Mouse (Mus musculus) central nervous system, embryonic 18 days (tissue): Measurements from ENCODE around the gene Drp2. TPM values are rescaled to one million over a fixed set of nuclear protein-coding genes. Genes with fewer than 3 reads are reported as not detected.

ENCODE experiments used
- polyA plus RNA-seq: library from polyadenylated mRNA; depleted of rRNA; stranded (reverse); fragments of >200 nt; gene quantifications from 2 replicates; pipeline ENCODE4 v1.2.3, GENCODE M21; 2012; rRNA removed

The Drp2 gene
- polyA plus RNA-seq = 33.9 and 38.0 TPM in 2 replicates

DNA sequence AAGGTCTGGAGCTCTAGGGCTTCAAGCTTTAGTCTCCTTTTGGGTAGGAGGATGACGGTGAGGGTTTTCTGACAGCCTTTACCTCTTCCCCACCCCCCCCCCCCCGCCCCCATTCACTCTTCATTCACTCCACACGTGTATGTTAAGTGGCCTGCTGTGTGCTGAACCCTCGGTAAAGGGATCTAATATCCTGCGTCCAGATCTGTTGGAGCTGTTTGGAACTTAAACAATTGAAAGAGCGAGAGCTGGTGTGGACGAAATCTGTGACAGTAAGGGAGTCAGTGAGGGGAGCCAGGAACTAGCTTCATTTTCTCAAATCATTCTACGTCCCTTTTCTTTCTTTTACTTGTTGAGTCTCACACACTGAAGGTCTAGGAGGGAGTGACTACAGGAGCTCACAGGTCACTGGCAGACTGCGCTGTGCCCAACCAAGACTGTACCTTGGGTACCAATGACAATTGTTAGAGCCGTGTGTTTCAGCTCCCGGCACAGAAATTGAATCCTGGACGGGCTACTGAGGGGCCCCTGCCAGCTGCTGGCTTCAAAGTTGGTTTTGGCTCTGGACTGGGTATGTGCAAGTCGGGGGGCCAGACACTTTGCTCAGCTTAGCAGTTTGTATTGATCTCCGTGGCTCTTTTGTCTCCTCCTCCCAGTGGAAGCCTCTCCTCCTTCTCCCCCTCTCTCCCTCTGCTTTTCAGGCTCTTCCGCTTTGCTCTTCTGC lies at the start of gene Drp2:
TSS of gene Drp2 (plus strand) at position 689 of the 721 bp plus-strand sequence.

DNA sequence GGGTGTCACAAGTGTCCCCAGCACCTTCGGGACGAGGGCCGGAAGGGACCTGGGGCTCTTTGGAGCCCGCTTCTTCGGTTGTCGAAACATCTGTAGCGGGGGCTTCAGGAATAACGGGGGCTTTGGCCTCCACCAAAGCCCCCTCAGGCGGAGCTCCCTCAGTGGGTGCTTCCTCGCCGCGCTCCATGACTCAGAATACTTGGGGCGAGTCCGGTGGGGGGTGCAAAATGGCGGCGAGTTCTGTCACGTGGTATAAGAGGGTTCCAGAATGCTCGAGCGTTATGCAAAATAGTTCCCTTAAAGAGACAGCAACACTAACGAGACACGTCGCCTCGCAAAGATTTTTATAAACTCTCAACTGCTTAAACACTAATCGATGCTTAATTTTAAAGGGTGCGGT lies 71.9 kb downstream of the Drp2 start, which contains the start of gene Taf7l:
TSS of gene Taf7l (minus strand) at position 201 of the 400 bp plus-strand sequence.

Other genes starting within 250 kb of the Drp2 start
- gene Xkrx, start 242.5 kb upstream of the Drp2 start, polyA plus RNA-seq = 0.95 TPM in 2 replicates
- not detected in 2 replicates for gene Arl13a, start 217.1 kb upstream of the Drp2 start, polyA plus RNA-seq
- gene Nox1, start 182.6 kb upstream of the Drp2 start, polyA plus RNA-seq = 0.04 and 0.09 TPM in 2 replicates
- gene Trmt2b, start 127.6 kb upstream of the Drp2 start, polyA plus RNA-seq = 4.4 and 4.7 TPM in 2 replicates
- 83.4 and 102 TPM in 2 replicates for gene Tmem35a, start 109.3 kb upstream of the Drp2 start, polyA plus RNA-seq
- gene Cenpi, start 96.5 kb upstream of the Drp2 start, polyA plus RNA-seq = 3.4 and 4.7 TPM in 2 replicates
- 0.07 and 0.23 TPM in 2 replicates for gene Taf7l, start 71.9 kb downstream of the Drp2 start, polyA plus RNA-seq
- gene Timm8a1, start 137.3 kb downstream of the Drp2 start, polyA plus RNA-seq = 14.1 and 14.9 TPM in 2 replicates
- 0.34 and 0.43 TPM in 2 replicates for gene Btk, start 179.0 kb downstream of the Drp2 start, polyA plus RNA-seq
- 1,080 and 1,158 TPM in 2 replicates for gene Rpl36a, start 181.1 kb downstream of the Drp2 start, polyA plus RNA-seq
- 4.0 and 4.6 TPM in 2 replicates for gene Gla, start 196.6 kb downstream of the Drp2 start, polyA plus RNA-seq
- gene Hnrnph2, start 196.6 kb downstream of the Drp2 start, polyA plus RNA-seq = 80.8 and 84.6 TPM in 2 replicates